Mouse (Mus musculus): Measurements from ENCODE around the gene Ppp1r1c.

DNA sequence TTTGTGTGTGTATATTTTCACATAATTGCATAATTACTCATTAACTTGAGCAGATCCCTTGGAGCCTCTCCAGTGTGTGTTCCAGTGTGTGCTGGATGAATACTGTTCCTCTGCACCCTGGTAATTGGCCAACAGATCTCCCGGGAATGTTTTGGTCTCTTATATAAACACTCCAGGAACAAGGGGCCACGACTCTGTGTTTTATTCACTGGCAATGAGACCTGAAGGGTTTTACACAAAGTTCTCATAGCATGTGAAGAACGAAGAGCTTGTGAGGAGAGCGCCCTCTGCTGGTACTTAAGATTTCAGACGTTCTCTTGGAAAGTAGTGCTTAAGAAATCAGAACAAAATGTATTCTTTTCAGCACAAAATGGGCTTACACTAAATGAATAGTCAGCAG, 66.8 kb downstream of the Ppp1r1c start:
- TF ChIP-seq CTCF (IDR thresholded peaks at IDR 0.05; ENCODE audit: borderline replicate concordance, control insufficient read depth, extremely low read depth, insufficient read depth, low read length, poor library complexity) (no peak), POLR2A (IDR thresholded peaks at IDR 0.05; ENCODE audit: control insufficient read depth, extremely low read depth, insufficient read depth, low read length, poor library complexity) (no peak)

Data from thymus, adult 2 months (tissue).